Mouse (Mus musculus) left cerebral cortex, postnatal 14 days (tissue): Measurements from ENCODE around the gene Dapk3. TPM values are rescaled to one million over a fixed set of nuclear protein-coding genes. Genes with fewer than 3 reads are reported as not detected.
A peak's percentile ranks its signal among the peaks of the same experiment; 100 is the strongest.

Experiments
- DNase-seq, 2 experiments: peaks; one replicate each; pipeline ENCODE4 v3.0.0; 2021 to 2022; ENCODE audit warnings: low spot score in 2 of 2, mixed read lengths in 1 of 2
- intact Hi-C: fragments of 180-260 bp; cut with DNase I; formaldehyde crosslinking; loops from one replicate; pipeline ENCODE4 v1.15.1; 2025
- long read RNA-seq, 2 experiments: library from polyadenylated mRNA; stranded (forward); transcript quantifications; one replicate each; pipeline ENCODE4 v2.0.0; 2021
- total RNA-seq, 2 experiments: library from RNA; stranded (reverse); gene quantifications; 2 replicates each; pipeline ENCODE4 v1.2.3; 2021

The Dapk3 gene
- total RNA-seq = 10 to 100 TPM; 72.2 to 73.3 TPM
- long read RNA-seq, experiment 1, transcript Dapk3-209 (8 exons, 1,482 nt) = minor isoform, 12 of 117 reads
- long read RNA-seq, experiment 1, transcript Dapk3-201 (9 exons, 1,676 nt) = minor isoform, 6 of 117 reads
- long read RNA-seq, experiment 1, transcript Dapk3-202 (9 exons, 1,730 nt) = major isoform, 75 of 117 reads
- long read RNA-seq, experiment 1, partial matches to known transcripts = 1 of 117 reads
- long read RNA-seq, experiment 1, other reads (novel, unspliced or antisense) = 22 of 117 reads
- long read RNA-seq, experiment 2, transcript Dapk3-202 (9 exons, 1,730 nt) = major isoform, 82 of 110 reads
- long read RNA-seq, experiment 2, partial matches to known transcripts = 2 of 110 reads
- long read RNA-seq, experiment 2, other reads (novel, unspliced or antisense) = 21 of 110 reads

DNA sequence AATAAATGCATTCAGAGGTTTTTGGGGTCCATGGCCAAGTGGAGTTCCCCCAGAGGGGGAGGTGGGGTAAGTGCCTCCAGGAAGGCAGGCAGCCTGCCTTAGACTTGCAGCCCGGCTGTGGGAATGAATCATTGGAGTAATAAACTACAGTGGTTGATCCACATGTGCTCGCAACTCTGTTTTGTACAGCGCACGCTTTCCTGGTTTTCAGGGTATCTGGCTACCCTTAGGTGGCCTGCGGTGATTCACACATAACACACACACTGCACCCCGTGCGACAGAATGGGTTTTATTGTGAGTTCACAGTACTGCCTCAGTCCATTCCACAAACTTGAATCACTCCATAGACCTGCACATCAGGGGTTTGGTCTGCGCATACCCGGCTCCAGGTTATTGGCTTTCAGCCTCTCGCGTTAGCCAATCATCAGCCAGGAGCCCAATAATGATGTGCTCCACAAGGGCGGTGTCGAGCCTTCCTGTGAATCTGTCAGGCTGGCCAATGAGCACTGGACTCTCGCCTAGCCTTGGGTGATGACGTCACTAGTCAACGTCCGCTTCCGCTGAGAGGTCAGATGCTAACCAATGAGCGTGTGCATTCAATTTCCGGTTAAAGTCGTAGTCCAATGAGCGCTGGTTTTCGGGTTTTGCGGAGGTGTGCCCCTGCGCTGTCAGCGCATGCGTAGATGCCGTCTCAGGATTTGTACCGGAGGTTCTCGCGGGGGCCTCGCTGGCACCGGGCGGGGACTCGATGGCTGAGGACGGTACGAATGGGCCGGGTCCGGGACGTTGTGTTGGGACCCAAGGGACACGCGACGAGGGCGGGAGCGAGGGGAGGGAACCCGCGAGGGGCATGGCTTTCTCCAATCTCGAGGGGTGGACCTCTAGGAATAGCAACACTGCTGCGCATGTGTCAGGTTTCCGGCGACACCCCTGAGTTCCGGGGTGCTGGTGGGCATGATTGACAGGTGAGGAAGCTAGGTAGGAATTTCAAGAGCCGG, at the start of gene Dapk3:
TSS of gene Dapk3 (plus strand) at position 670 of the 998 bp plus-strand sequence.
- DNase-seq = peak; percentile 99
- intact Hi-C loops = no loop called here

DNA sequence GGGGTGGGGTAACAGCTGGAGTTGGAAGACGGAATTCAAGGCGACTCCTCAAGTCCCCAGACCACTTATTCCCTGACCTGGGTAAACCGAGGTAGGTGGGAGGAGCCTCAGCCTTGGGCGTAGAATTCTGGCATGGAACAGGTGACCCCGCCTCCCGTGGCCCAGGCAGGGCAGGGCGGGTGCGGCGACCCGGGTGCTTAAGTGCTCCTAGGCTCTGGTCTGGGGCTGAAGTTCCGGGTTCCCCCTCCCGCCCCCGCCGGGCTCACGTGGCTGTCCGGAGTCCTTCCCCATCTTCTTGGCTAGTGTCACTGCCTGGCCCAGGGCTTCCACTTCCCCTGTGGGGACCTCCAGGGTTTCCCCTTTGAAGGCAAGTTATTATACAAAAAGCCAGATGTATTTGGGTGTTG, 48.6 kb upstream of the Dapk3 start:
- DNase-seq = peak in 1 of 2 experiments; percentile 51
- intact Hi-C loops = no loop called here

DNA sequence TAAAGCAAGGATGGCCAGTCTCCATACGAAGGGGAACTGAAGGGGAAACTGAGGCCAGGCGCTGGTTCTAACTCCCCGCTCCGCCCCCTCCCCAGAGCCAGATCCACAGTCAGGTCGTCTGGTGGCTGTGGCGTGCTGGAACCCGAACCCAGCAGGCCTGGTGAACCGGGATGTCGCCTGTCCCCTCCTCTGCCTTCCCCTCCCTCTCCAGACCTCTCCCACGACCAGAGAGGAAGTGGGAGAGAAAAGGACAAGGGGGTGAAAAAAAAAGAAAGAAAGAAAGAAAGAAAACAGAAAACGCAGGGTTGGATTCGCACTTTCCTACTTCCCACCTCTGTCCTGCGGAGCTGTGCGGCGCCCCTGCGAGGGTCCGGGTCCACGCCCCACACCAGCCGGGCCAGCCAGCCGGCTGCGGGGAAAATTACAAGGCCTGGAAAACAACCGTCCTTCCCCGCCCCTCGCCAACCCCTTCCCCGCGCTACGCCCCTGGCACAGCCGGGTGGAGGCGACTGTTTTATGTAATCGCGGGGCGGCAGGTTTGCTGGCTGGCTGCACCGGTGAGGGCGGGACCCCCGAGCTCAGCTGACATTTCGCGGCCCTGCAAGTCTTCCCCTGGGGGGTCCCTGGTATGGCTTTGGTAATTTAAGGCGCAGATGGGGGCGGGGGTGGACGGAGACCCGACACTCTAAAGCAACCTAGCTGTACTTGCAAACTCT, 47.7 kb upstream of the Dapk3 start, which contains the start of gene Zbtb7a:
TSS of gene Zbtb7a (plus strand) at position 255 of the 716 bp plus-strand sequence.
- DNase-seq = no peak
- intact Hi-C loops = no loop called here

DNA sequence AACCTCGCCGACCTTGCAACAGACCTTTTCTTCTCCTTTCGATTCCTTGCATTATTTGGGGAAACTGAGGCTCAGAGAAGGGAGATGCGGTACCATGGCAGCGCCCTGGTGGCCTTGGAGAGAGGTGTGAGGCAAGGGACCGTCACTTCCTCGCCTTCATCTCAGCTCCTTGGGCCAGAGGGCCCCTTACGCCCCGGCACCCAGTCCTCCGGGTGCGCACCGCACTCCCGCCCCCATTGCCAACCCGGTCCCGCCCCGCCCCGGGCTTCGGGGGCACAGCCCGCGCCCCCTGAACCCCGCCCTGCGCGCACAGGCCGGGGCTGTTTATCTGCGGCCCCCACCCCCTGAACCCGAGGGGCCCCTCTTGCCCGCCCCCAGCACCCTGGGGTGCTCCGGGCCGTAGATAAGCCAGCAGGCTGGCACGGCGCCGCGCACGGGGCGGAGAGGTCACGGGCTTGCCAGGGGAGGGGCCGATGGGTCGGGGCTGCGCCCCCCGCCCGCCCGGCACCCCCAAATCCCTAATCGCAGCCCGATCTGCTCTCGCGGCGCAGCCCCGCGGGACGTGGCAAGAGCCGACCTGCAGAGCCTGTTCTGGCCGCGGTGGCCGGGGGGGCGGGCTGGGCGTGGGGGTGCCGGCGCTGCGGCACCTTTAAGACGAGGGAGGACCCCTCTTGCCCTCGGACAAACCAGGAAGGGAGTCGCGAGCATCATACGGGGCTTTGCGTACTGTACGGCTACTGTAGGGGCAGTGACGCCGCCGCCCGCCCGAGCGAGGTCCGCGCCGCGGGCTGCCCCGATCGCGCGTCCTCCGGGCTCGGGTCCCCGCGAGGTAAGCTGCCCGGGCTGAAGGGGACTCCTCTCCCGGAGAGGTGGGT, 46.7 kb upstream of the Dapk3 start:
- intact Hi-C loops = no loop called here

GRCm38 (mm10) chr10:81136706-81137231, 46.0 kb upstream of the Dapk3 start:
- DNase-seq = no peak
- intact Hi-C loops = no loop called here

More for the DNA sequence above, 46.7 kb upstream of the Dapk3 start:
- DNase-seq = peak; percentile 66

DNA sequence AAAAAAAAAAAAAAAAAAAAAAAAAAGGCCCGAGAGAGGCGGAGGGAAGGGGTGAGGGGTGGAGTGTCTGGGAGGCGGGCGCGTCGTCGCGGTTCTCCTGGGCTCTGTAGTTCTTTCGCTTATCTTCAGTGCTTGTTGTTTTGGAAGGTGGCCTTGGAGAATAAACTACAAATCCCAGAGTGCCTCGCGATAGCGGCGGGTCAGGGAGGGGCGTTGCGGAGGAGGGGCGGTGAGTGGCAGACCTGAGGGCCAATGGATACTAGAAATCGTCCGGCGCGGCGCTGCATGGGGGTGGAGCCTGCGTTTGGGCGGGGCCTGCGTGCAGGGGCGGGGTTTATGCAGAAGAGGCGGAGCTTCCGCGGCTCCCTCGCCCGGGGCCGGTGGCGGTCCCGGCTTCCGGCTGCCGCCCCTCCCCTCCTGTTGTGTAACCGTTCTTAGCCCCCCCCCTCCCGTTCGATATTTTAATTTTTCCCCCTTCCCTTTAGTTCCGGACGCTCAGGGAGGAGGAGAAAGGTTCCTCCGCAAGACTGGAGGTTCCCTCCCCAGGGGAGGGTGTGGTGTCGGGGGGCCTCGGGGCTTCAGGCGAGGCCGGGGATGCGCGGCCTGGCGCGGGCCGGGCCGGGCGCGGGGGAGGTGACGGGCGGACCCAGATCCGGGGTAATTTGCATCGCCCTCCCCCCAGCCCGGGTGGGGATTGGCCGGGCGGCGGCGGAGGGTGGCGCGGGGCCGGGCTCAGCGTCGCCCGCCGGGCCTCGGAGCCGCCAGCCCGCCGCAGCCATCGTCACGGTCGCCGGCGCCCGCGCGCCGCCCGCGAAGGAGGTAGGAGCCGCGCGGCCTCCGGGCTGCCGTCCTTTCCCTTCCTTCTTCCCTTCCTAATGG, 45.3 kb upstream of the Dapk3 start:
- intact Hi-C loops = no loop called here
- DNase-seq = peak; percentile 99 to 100

GRCm38 (mm10) chr10:81138131-81138782, 44.5 kb upstream of the Dapk3 start:
- intact Hi-C loops = no loop called here
- DNase-seq = peak in 1 of 2 experiments; percentile 59

- intact Hi-C loops = no loop called here
- no peak for DNase-seq
These were observed 43.8 kb upstream of the Dapk3 start for GRCm38 (mm10) chr10:81138821-81139528.

DNA sequence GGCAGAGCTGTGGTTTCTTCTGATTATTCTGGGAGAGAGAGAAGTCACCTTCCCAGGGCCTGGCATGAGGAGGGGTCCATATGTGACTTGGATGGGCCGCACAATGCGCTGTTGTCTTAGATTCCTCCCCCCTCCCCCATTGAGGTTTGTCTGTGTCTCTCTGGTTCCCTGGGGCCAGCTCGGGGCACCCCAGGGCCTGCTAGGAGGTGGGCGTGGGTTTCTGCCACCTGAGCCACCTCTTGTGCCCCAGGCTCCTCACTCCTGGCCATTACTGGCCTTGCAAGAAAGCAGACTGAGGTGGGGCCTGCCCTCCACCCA, 43.3 kb upstream of the Dapk3 start:
- intact Hi-C loops = no loop called here
- DNase-seq = no peak

- no peak for DNase-seq
- intact Hi-C loops = no loop called here
These were observed 42.8 kb upstream of the Dapk3 start for GRCm38 (mm10) chr10:81140005-81140404.

DNA sequence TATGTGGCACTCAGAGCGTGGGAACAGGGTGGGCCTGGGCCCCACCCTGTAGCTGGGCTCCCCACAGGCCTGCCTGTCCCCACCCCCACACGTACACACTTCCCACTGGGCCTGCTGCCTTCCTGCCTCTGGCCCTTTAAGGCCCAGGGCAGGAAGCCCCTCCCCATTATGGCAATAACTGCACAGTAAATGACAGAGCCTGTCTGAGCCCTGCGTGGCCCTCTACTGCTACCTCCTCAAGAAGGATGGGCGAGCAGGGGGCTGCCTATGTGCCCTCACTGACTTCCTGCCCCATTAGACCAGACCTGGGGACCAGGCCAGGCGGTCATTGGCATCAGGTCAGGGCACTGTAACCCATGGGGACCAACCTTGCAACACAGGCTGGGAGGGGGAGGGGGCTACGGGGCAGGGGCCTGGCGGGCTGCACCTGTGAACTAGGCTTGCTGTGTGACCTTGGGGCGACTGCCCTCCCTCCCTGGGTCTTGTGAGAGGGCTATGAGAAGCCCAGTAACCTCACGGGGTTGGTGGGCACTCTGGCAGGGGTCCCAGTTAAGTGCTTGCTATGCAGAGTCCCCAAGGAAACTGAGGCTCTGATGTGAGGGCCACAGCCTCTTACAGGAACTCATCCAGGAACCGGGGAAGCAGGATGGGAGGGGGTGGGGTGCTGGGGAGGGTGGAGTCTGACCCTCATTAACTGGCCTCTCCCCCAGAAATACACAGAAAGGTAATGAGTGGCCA, 41.9 kb upstream of the Dapk3 start:
- intact Hi-C loops = no loop called here

DNA sequence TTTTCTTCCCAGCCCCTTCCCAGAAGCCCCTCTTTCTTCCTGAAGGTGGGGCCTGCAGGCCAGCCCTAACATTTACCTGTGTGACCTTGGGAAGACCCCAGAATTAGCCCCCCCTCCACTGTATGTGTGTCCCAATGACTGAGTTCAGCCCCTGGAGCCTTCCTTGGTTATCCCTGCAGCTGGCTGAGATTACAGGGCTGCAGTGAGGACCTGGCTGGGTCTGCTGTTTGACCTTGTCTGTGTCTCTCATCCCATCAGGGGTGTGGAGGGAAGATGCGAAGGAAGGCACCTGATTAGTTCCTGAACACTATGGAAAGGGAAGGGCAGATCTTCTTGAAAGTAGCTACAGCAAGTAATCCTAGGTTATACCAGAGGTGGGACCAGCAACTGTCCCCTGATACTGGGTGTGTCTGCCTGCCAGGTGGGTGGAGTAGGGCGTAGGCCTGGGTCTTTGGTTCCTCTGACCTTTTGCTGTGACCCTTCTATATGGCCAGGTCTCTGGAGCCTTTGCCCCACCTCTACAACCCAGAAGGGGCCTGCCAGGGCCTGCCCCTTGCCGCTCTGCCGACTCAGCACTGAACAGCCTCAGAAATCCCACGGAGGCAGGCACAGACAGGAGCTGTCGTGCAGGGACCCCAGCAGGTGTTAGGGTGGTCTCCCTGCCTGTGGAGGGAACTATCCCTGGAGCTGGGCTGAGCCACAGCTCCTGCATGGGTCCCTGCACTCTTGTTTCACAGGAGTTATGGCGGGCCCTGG, 41.2 kb upstream of the Dapk3 start:
- no peak for DNase-seq
- intact Hi-C loops = no loop called here

More for the DNA sequence above, 41.9 kb upstream of the Dapk3 start:
- DNase-seq = no peak

GRCm38 (mm10) chr10:81142551-81142981, 40.2 kb upstream of the Dapk3 start:
- no peak for DNase-seq
- intact Hi-C loops = no loop called here

DNA sequence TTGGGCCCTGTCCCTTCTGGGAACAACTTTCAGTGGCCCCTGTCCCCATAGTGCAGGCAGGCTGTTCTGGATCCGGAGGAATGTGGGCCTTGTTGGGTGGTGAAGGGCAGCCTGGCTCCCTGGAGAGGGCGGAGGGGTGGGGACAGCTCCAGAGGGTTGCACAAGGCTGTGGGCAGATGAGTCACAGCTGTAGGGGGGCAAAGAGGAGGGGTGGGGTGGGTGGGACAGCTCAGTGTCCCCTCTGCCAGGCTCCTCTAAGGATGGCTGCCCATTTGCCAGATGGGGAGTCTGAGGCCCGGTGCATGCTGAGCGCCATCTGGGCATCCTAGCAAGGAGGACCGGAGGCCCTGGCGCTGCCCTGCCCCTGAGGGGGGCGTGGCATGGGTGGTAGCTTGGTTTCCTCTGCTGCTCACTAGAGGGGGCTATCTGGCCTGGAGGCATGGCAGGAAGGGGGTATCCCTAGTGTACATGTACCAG, 39.6 kb upstream of the Dapk3 start:
- intact Hi-C loops = no loop called here
- no peak for DNase-seq
